Mouse (Mus musculus): Measurements from ENCODE around the gene Fto. TPM values are rescaled to one million over a fixed set of nuclear protein-coding genes. Genes with fewer than 3 reads are reported as not detected.

The Fto gene
- polyA plus RNA-seq, 1 experiment from 2014 or later, result 72.1 TPM

DNA sequence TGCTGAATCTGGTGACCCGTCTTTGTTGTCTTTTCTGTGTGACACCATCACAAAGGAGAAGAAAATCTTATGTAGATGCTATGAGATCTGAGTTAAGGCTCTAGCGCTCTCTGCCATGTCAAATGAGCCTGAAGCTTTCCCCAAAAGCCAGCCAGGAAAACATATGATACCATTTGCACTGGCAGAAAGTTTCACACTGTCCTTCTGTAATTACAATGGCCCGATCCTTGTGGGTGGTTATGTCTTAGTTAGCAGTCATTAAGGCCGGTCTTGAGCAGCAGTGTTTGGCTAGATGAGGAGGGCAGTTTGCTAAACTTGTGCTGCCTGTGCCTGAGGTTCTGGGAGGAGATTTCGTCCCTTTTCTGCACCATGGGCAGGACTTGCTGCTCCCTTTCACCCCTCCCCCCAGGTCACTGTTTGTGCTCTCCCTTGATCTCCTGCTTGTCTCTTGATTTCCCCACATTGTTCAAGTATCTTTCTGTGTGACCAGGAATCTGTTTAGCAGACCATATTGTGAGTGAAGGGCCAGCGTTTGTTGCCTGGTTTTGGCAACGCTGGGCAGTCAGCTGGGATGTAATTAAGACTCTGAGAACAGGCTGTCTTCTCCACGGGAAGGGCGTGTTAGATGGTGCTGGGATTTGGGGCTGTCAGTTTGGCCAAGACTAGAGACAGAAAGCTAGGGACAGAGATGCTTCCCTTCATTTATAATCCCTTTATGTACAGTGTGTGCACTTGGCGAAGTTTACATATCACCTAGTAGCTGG is 238.6 kb downstream of the Fto start:
- Histone ChIP-seq H3K4me1 (ENCODE audit: control insufficient read depth, insufficient read depth, low read length) (peaks cover 27% of the 10 kb centered on the region), H3K9ac (ENCODE audit: low read length) (no peak overlapping the region), H3K36me3 (ENCODE audit: control insufficient read depth, insufficient read depth) (no peaks in the 10 kb centered on the region), H3K9me3 (replicated peaks; ENCODE audit: control insufficient read depth, low read length) (no peaks in the 10 kb centered on the region), H3K4me3 (ENCODE audit: low read length) (no peak overlapping the region), H3K27me3 (ENCODE audit: control insufficient read depth, insufficient read depth, low read length) (no peaks in the 10 kb centered on the region), H3K27ac (ENCODE audit: low read length) (no peak overlapping the region), H3K4me2 (ENCODE audit: low read depth, low read length) (no peak overlapping the region)
- no peak for ATAC-seq (replicated peaks; ENCODE audit: extremely low read depth, insufficient read depth, low FRiP score)
- WGBS, result 59% methylated on average over 10 of the region's 10 CpGs

DNA sequence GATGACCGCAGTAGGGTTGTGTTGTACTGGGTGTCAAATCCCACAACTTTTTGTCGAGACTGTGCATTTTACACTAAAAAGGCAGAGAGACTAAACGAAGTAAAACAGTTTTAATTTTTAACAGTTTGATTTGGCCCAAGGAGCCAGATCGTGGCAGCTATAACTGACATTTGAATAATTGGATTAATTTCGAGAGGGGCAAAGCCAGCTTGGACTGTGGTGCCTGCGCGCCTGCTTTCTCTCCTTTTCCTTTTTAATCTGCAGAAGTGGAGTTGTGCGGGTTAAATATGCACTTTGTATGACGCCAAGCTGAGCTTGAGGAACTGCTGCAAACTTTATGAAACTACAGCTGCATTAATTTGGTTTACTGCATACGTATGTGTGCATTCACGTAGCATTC is 239.3 kb downstream of the Fto start:
- WGBS, result 90% methylated on average over 11 of the region's 11 CpGs
- Histone ChIP-seq H3K9ac (ENCODE audit: low read length) (no peak overlapping the region), H3K4me2 (ENCODE audit: low read depth, low read length) (no peak overlapping the region), H3K36me3 (ENCODE audit: control insufficient read depth, insufficient read depth) (no peaks in the 10 kb centered on the region), H3K27ac (ENCODE audit: low read length) (no peak overlapping the region), H3K9me3 (replicated peaks; ENCODE audit: control insufficient read depth, low read length) (no peaks in the 10 kb centered on the region), H3K27me3 (ENCODE audit: control insufficient read depth, insufficient read depth, low read length) (no peaks in the 10 kb centered on the region), H3K4me1 (ENCODE audit: control insufficient read depth, insufficient read depth, low read length) (peaks cover 25% of the 10 kb centered on the region), H3K4me3 (ENCODE audit: low read length) (no peak overlapping the region)
- no peak for ATAC-seq (replicated peaks; ENCODE audit: extremely low read depth, insufficient read depth, low FRiP score)

DNA sequence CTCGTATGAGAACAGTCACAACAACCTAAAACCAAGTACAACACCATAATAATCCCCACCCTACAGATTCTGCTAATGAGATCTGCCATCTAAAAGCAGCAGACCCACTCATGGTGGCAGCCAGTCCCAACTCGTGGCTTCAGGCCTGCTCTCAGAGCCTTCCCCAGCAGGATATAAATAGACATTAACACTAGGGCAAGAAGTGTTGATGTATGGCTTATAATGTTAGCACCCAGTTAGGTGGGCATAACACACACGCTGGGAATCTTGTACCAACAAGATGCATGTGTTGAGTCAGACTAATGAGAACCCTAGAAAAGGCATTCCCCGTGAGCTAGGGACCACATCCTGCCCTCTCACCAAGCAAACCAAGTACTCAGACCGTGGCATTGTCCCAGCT is 240.1 kb downstream of the Fto start:
- Histone ChIP-seq H3K4me3 (ENCODE audit: low read length) (no peak overlapping the region), H3K36me3 (ENCODE audit: control insufficient read depth, insufficient read depth) (no peaks in the 10 kb centered on the region), H3K9me3 (replicated peaks; ENCODE audit: control insufficient read depth, low read length) (no peaks in the 10 kb centered on the region), H3K27ac (ENCODE audit: low read length) (peak overlapping the region; percentile 22; the same call in 1 of the 2 replicates), H3K27me3 (ENCODE audit: control insufficient read depth, insufficient read depth, low read length) (no peaks in the 10 kb centered on the region), H3K9ac (ENCODE audit: low read length) (no peak overlapping the region), H3K4me1 (ENCODE audit: control insufficient read depth, insufficient read depth, low read length) (peaks cover 31% of the 10 kb centered on the region), H3K4me2 (ENCODE audit: low read depth, low read length) (no peak overlapping the region)
- 41% methylated on average over 5 of the region's 5 CpGs for WGBS
- ATAC-seq (replicated peaks; ENCODE audit: extremely low read depth, insufficient read depth, low FRiP score), result peak; percentile 51

DNA sequence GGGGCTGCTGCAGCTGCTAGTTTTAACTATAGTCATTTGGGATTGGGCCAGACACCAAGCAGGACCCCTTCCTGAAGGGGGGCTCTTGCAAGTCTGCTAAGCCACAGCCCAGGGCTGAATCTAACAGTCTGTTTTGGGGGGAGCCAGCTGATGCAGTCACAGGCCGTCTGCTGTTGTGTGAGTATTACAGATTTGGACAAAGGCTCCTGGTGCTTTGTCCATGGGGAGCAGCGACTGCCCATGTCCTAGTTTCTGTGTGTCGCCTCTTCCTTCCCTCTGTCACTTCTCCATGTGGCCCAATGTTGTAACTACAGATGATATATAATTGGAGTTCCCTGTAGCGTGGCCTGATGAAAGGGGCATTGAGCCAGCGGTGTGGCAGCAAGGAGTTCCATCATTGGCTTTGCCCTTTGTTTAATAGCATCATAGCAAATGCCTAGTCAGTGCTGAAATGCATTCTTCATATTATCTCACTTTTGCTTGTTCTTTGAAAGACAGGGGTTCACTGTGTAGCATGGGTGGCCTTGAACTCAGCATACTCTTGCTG is 243.8 kb downstream of the Fto start:
- H3K4me2 ChIP-seq (ENCODE audit: low read depth, low read length), result no peak overlapping the region
- H3K4me1 ChIP-seq (ENCODE audit: control insufficient read depth, insufficient read depth, low read length), result peaks cover 47% of the 10 kb centered on the region
- no peak overlapping the region for H3K4me3 ChIP-seq (ENCODE audit: low read length)
- H3K36me3 ChIP-seq (ENCODE audit: control insufficient read depth, insufficient read depth), result no peaks in the 10 kb centered on the region
- H3K9me3 ChIP-seq (replicated peaks; ENCODE audit: control insufficient read depth, low read length), result no peaks in the 10 kb centered on the region
- H3K27ac ChIP-seq (ENCODE audit: low read length), result no peak overlapping the region
- H3K9ac ChIP-seq (ENCODE audit: low read length), result no peak overlapping the region
- no peak for ATAC-seq (replicated peaks; ENCODE audit: extremely low read depth, insufficient read depth, low FRiP score)
- 90% methylated on average over 5 of the region's 5 CpGs for WGBS
- H3K27me3 ChIP-seq (ENCODE audit: control insufficient read depth, insufficient read depth, low read length), result no peaks in the 10 kb centered on the region

DNA sequence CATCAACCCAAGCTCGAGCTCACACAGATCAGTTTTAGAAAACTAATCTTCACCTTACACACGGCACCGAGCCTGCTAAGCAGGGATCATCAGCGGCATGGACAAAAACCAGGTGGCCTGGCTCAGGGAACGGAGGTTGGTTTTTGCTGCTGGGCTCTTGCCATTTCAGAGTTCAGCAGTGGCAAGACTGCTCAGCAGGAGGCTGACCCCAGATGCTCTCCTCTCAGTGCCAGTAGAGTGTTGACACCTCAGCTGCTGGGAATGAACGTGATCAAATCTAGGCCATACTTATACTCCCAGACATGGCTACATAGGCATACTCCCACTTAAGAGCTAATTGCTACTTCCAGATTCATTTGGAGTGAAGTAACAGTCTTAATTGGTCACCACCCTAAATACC is 245.1 kb downstream of the Fto start:
- ATAC-seq (replicated peaks; ENCODE audit: extremely low read depth, insufficient read depth, low FRiP score), result peak; percentile 90
- Histone ChIP-seq H3K4me1 (ENCODE audit: control insufficient read depth, insufficient read depth, low read length) (peaks cover 43% of the 10 kb centered on the region), H3K27ac (ENCODE audit: low read length) (peak overlapping the region; percentile 33; the same call in 1 of the 2 replicates), H3K9ac (ENCODE audit: low read length) (no peak overlapping the region), H3K4me2 (ENCODE audit: low read depth, low read length) (peak overlapping the region; percentile 14; the same call in 1 of the 2 replicates), H3K36me3 (ENCODE audit: control insufficient read depth, insufficient read depth) (no peaks in the 10 kb centered on the region), H3K9me3 (replicated peaks; ENCODE audit: control insufficient read depth, low read length) (no peaks in the 10 kb centered on the region), H3K27me3 (ENCODE audit: control insufficient read depth, insufficient read depth, low read length) (no peaks in the 10 kb centered on the region), H3K4me3 (ENCODE audit: low read length) (no peak overlapping the region)
- 30% methylated on average over 6 of the region's 6 CpGs for WGBS

DNA sequence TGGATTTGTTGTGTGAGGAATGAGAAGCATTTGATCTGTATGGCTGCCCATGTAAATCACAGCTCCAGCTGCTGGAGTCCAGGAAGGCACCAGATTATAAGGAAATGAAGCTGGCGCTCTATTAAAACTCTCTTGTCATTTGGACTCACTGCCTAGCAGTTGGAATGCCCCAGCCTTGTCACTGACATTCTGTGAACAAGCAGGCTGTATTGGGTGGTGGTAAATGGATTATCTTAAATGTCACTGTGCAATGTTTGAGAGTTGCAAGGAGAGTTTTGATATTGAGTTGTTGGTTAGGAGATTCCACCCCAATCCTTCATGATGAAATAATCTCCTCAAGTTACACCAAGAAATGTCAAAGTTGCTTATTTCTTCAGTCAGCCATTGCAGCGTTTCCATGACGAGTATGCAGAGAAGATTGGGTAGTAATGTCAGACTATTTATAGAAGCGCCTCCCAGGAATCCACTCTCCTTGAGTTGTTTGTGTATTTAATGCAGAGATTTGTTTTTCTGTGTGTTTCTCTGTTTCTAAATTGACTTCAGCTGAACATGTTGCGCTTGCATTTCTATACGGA is 246.8 kb downstream of the Fto start:
- Histone ChIP-seq H3K4me2 (ENCODE audit: low read depth, low read length) (peak overlapping the region; percentile 15; the same call in 1 of the 2 replicates), H3K27me3 (ENCODE audit: control insufficient read depth, insufficient read depth, low read length) (no peaks in the 10 kb centered on the region), H3K27ac (ENCODE audit: low read length) (peak overlapping the region; percentile 58), H3K4me1 (ENCODE audit: control insufficient read depth, insufficient read depth, low read length) (peaks cover 38% of the 10 kb centered on the region), H3K4me3 (ENCODE audit: low read length) (no peak overlapping the region), H3K9me3 (replicated peaks; ENCODE audit: control insufficient read depth, low read length) (no peaks in the 10 kb centered on the region), H3K9ac (ENCODE audit: low read length) (no peak overlapping the region), H3K36me3 (ENCODE audit: control insufficient read depth, insufficient read depth) (no peaks in the 10 kb centered on the region)
- 61% methylated on average over 6 of the region's 6 CpGs for WGBS
- no peak for ATAC-seq (replicated peaks; ENCODE audit: extremely low read depth, insufficient read depth, low FRiP score)

DNA sequence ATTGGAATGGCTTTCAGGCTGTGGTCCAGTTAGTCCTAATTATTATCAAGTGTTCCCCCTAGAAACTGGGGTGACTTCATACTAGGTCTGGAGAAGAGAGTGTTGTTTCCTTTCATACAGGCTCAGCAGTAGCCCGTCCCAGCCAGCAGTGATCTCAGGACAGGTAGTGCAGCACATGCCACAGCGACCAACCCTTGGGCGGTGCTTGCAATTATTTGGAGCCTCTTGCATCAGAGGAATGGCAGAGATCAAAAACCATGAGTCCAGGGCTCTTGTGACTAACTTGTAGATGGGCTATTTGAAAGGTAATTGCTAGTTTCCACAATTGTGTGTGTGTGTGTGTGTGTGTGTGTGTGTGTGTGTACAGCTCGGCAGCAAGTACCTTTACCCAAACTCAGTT is 247.9 kb downstream of the Fto start:
- Histone ChIP-seq H3K4me2 (ENCODE audit: low read depth, low read length) (no peak overlapping the region), H3K4me1 (ENCODE audit: control insufficient read depth, insufficient read depth, low read length) (peaks cover 49% of the 10 kb centered on the region), H3K9me3 (replicated peaks; ENCODE audit: control insufficient read depth, low read length) (no peaks in the 10 kb centered on the region), H3K36me3 (ENCODE audit: control insufficient read depth, insufficient read depth) (no peaks in the 10 kb centered on the region), H3K27ac (ENCODE audit: low read length) (no peak overlapping the region), H3K27me3 (ENCODE audit: control insufficient read depth, insufficient read depth, low read length) (no peaks in the 10 kb centered on the region), H3K4me3 (ENCODE audit: low read length) (no peak overlapping the region), H3K9ac (ENCODE audit: low read length) (no peak overlapping the region)
- 90% methylated on average over 4 of the region's 4 CpGs for WGBS
- ATAC-seq (replicated peaks; ENCODE audit: extremely low read depth, insufficient read depth, low FRiP score), result no peak

DNA sequence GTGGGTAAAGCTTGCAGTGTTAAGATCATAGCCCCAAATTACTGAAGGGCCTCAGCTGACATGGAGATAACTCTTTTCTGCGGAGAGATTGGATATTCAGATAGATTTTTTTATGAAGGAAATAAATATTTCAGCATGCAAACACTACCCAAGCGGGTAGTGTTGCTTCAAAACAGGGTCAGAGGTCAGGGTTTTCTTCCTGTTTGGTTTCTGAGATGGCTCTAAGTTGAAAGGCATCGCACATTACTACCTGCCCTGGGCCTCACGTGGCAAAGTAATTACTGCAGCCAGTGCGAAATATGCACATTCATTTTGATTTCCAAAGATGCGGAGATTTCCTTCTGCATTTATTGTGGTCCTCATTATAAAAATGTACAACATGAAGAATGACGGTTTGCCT is 249.3 kb downstream of the Fto start:
- H3K4me3 ChIP-seq (ENCODE audit: low read length), result no peak overlapping the region
- H3K27ac ChIP-seq (ENCODE audit: low read length), result no peak overlapping the region
- no peaks in the 10 kb centered on the region for H3K27me3 ChIP-seq (ENCODE audit: control insufficient read depth, insufficient read depth, low read length)
- no peak overlapping the region for H3K4me2 ChIP-seq (ENCODE audit: low read depth, low read length)
- H3K9ac ChIP-seq (ENCODE audit: low read length), result no peak overlapping the region
- WGBS, result 71% methylated on average over 7 of the region's 7 CpGs
- no peaks in the 10 kb centered on the region for H3K36me3 ChIP-seq (ENCODE audit: control insufficient read depth, insufficient read depth)
- H3K4me1 ChIP-seq (ENCODE audit: control insufficient read depth, insufficient read depth, low read length), result peaks cover 55% of the 10 kb centered on the region
- ATAC-seq (replicated peaks; ENCODE audit: extremely low read depth, insufficient read depth, low FRiP score), result no peak
- no peaks in the 10 kb centered on the region for H3K9me3 ChIP-seq (replicated peaks; ENCODE audit: control insufficient read depth, low read length)

DNA sequence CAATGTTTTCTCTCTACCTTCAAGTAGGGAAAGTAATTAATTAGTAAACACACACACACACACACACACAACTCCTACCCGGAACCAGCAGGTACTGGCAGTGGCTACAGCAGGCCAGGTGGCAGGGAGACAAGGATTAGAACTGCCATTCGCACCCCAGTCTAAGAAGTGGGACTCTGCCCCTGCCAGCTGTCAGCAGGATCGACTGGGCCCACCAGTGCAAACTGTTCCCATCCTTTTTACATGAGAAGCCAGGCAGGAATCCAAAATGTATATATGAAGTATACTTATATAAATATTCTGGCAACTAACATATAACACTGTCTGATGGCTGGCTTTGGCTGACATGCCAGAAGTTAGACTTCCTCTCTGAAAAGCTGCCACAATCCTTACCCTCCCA is 250.0 kb downstream of the Fto start:
- H3K27ac ChIP-seq (ENCODE audit: low read length), result no peak overlapping the region

More for the DNA sequence above, 250.0 kb downstream of the Fto start:
- Histone ChIP-seq H3K4me1 (ENCODE audit: control insufficient read depth, insufficient read depth, low read length) (peaks cover 48% of the 10 kb centered on the region), H3K4me3 (ENCODE audit: low read length) (no peak overlapping the region), H3K27me3 (ENCODE audit: control insufficient read depth, insufficient read depth, low read length) (no peaks in the 10 kb centered on the region), H3K9ac (ENCODE audit: low read length) (no peak overlapping the region), H3K4me2 (ENCODE audit: low read depth, low read length) (no peak overlapping the region), H3K36me3 (ENCODE audit: control insufficient read depth, insufficient read depth) (no peaks in the 10 kb centered on the region), H3K9me3 (replicated peaks; ENCODE audit: control insufficient read depth, low read length) (no peaks in the 10 kb centered on the region)
- ATAC-seq (replicated peaks; ENCODE audit: extremely low read depth, insufficient read depth, low FRiP score), result no peak
- WGBS, result 92% methylated on average over 3 of the region's 3 CpGs

All from heart, embryonic 16.5 days (tissue).